Mouse (Mus musculus) CH12.LX (cell line): ENCODE measurements at regions not wholly inside any gene's neighbourhood (a gene's known extent, or its start where the extent isn't known, plus 50 kb on each side); places are given as distances from the start of the nearest gene placed in this dataset.

ENCODE experiments used
- DNase-seq: peaks from one replicate; pipeline ENCODE4 v3.0.0-alpha.2; 2013; ENCODE audit errors: extremely low read depth
- H3K27ac ChIP-seq: 2 replicates; pipeline ENCODE4 v1.5.1; 2012; ENCODE audit warnings: low read depth, mild to moderate bottlenecking, control low read depth, moderate library complexity; ENCODE audit not compliant: insufficient read depth
- H3K27me3 ChIP-seq: replicated peaks from 2 replicates; pipeline ENCODE3; 2012; ENCODE audit warnings: inconsistent platforms
- H3K36me3 ChIP-seq, 2 experiments: replicated peaks in 1 of 2; 2 replicates each; pipeline versions ENCODE3 to v1.6.1; 2012; ENCODE audit warnings: inconsistent platforms in 1 of 2, low read length in 1 of 2, mild to moderate bottlenecking in 1 of 2, mixed read lengths in 1 of 2, moderate library complexity in 1 of 2; ENCODE audit not compliant: control insufficient read depth in 1 of 2, insufficient read depth in 1 of 2
- H3K4me1 ChIP-seq, 2 experiments: 2 replicates each; pipeline ENCODE4 v1.6.1; 2012; ENCODE audit warnings: inconsistent platforms in 1 of 2, moderate library complexity in 1 of 2; ENCODE audit not compliant: insufficient read depth in 2 of 2, control insufficient read depth in 1 of 2
- H3K4me2 ChIP-seq: 2 replicates; pipeline ENCODE4 v1.6.1; 2012; ENCODE audit warnings: low read depth, mild to moderate bottlenecking, control low read depth; ENCODE audit not compliant: poor library complexity, insufficient read depth, severe bottlenecking
- H3K4me3 ChIP-seq, 3 experiments: fragments of 150-350 bp in 1 of 3; sonication (generic) in 1 of 3; replicated peaks in 1 of 3; 2 replicates each; pipeline versions ENCODE3 to v1.5.1; 2011 to 2012; ENCODE audit warnings: low read depth in 2 of 3, low read length in 2 of 3, mild to moderate bottlenecking in 2 of 3, moderate library complexity in 2 of 3, control low read depth in 1 of 3, improper control_type of control experiment in 1 of 3, inconsistent platforms in 1 of 3, mixed read lengths in 1 of 3; ENCODE audit not compliant: poor library complexity in 1 of 3
- H3K79me2 ChIP-seq: replicated peaks from 2 replicates; pipeline ENCODE4 v1.6.1; 2012; ENCODE audit warnings: mild to moderate bottlenecking, moderate library complexity; ENCODE audit not compliant: control insufficient read depth, poor library complexity, insufficient read depth, severe bottlenecking; ENCODE audit errors: extremely low read depth
- H3K9ac ChIP-seq: 2 replicates; pipeline ENCODE4 v1.6.1; 2012; ENCODE audit warnings: low read depth, mild to moderate bottlenecking, control low read depth, moderate library complexity; ENCODE audit not compliant: insufficient read depth
- H3K9me3 ChIP-seq: replicated peaks from 2 replicates; pipeline ENCODE3; 2012; ENCODE audit warnings: low read length, inconsistent platforms, mixed read lengths
- BHLHE40 ChIP-seq: IDR thresholded peaks from 2 replicates; pipeline ENCODE4 v1.6.1; 2011; ENCODE audit warnings: mild to moderate bottlenecking, low read depth, low read length, improper control_type of control experiment
- CHD1 ChIP-seq: IDR thresholded peaks from 2 replicates; pipeline ENCODE4 v1.6.1; 2012; ENCODE audit warnings: low read depth, low read length, improper control_type of control experiment, inconsistent platforms
- CHD2 ChIP-seq: IDR thresholded peaks from 2 replicates; pipeline ENCODE4 v1.6.1; 2011; ENCODE audit warnings: low read length, improper control_type of control experiment
- CTCF ChIP-seq, 2 experiments: IDR thresholded peaks in 1 of 2; conservative IDR thresholded peaks in 1 of 2; 2 replicates each; pipeline ENCODE4 v1.5.1; 2011 to 2012; ENCODE audit warnings: low read depth in 2 of 2, low read length in 2 of 2, improper control_type of control experiment in 1 of 2, inconsistent platforms in 1 of 2, mild to moderate bottlenecking in 1 of 2, moderate library complexity in 1 of 2
- E2F4 ChIP-seq: IDR thresholded peaks from 2 replicates; pipeline ENCODE4 v1.6.1; 2011; ENCODE audit warnings: low read depth, low read length, improper control_type of control experiment; ENCODE audit not compliant: insufficient replicate concordance
- EP300 ChIP-seq: IDR thresholded peaks from 2 replicates; pipeline ENCODE4 v1.6.1; 2011; ENCODE audit warnings: low read length, improper control_type of control experiment
- ETS1 ChIP-seq: conservative IDR thresholded peaks from 2 replicates; pipeline ENCODE4 v1.6.1; 2012; ENCODE audit warnings: low read depth, mild to moderate bottlenecking, inconsistent platforms, low read length, improper control_type of control experiment, moderate library complexity
- GABPA ChIP-seq: IDR thresholded peaks from 2 replicates; pipeline ENCODE4 v1.6.1; 2012; ENCODE audit warnings: low read depth, low read length, improper control_type of control experiment, inconsistent platforms; ENCODE audit not compliant: insufficient replicate concordance
- HCFC1 ChIP-seq: IDR thresholded peaks from 2 replicates; pipeline ENCODE4 v1.6.1; 2012; ENCODE audit warnings: low read depth, mild to moderate bottlenecking, inconsistent platforms, low read length, improper control_type of control experiment
- JUN ChIP-seq: IDR thresholded peaks from 2 replicates; pipeline ENCODE4 v1.6.1; 2011; ENCODE audit warnings: low read depth, mild to moderate bottlenecking, low read length, improper control_type of control experiment, moderate library complexity; ENCODE audit not compliant: insufficient read depth
- JUND ChIP-seq: conservative IDR thresholded peaks from 2 replicates; pipeline ENCODE4 v1.6.1; 2011; ENCODE audit warnings: low read depth, low read length, improper control_type of control experiment
- KAT2A ChIP-seq: IDR thresholded peaks from 2 replicates; pipeline ENCODE4 v1.6.1; 2012; ENCODE audit warnings: low read length, improper control_type of control experiment, inconsistent platforms; ENCODE audit not compliant: insufficient replicate concordance
- MAX ChIP-seq: IDR thresholded peaks from 2 replicates; pipeline ENCODE4 v1.6.1; 2011; ENCODE audit warnings: low read length, improper control_type of control experiment
- MAZ ChIP-seq: IDR thresholded peaks from 2 replicates; pipeline ENCODE4 v1.6.1; 2012; ENCODE audit warnings: low read depth, mild to moderate bottlenecking, inconsistent platforms, low read length, improper control_type of control experiment, moderate library complexity
- MEF2A ChIP-seq: IDR thresholded peaks from 2 replicates; pipeline ENCODE4 v1.6.1; 2014; ENCODE audit warnings: low read depth, mild to moderate bottlenecking, inconsistent platforms, low read length, improper control_type of control experiment, borderline replicate concordance
- MXI1 ChIP-seq: IDR thresholded peaks from 2 replicates; pipeline ENCODE4 v1.6.1; 2011; ENCODE audit warnings: mild to moderate bottlenecking, low read depth, low read length, improper control_type of control experiment
- MYC ChIP-seq: IDR thresholded peaks from 2 replicates; pipeline ENCODE4 v1.6.1; 2011; ENCODE audit warnings: low read depth, mild to moderate bottlenecking, improper control_type of control experiment, low read length
- NELFE ChIP-seq: IDR thresholded peaks from 2 replicates; pipeline ENCODE4 v1.6.1; 2011; ENCODE audit warnings: low read depth, low read length, improper control_type of control experiment
- PAX5 ChIP-seq: IDR thresholded peaks from 2 replicates; pipeline ENCODE4 v1.6.1; 2012; ENCODE audit warnings: low read length, inconsistent platforms, mixed read lengths
- POLR2AphosphoS2 ChIP-seq: IDR thresholded peaks from 2 replicates; pipeline ENCODE4 v1.6.1; 2011; ENCODE audit warnings: low read depth, low read length, improper control_type of control experiment
- RAD21 ChIP-seq: IDR thresholded peaks from 2 replicates; pipeline ENCODE4 v1.6.1; 2011; ENCODE audit warnings: low read depth, mild to moderate bottlenecking, low read length, improper control_type of control experiment, moderate library complexity
- RCOR1 ChIP-seq: conservative IDR thresholded peaks from 2 replicates; pipeline ENCODE4 v1.6.1; 2012; ENCODE audit warnings: low read depth, mild to moderate bottlenecking, inconsistent platforms, low read length, improper control_type of control experiment
- SIN3A ChIP-seq: IDR thresholded peaks from 2 replicates; pipeline ENCODE4 v1.6.1; 2012; ENCODE audit warnings: low read length, improper control_type of control experiment, inconsistent platforms
- SMC3 ChIP-seq: IDR thresholded peaks from 2 replicates; pipeline ENCODE4 v1.6.1; 2011; ENCODE audit warnings: low read depth, low read length, improper control_type of control experiment
- TBP ChIP-seq: conservative IDR thresholded peaks from 2 replicates; pipeline ENCODE4 v1.6.1; 2011; ENCODE audit warnings: low read depth, low read length, improper control_type of control experiment
- UBTF ChIP-seq: IDR thresholded peaks from 2 replicates; pipeline ENCODE4 v1.6.1; 2012; ENCODE audit warnings: low read depth, mild to moderate bottlenecking, inconsistent platforms, low read length, improper control_type of control experiment, moderate library complexity
- USF1 ChIP-seq: IDR thresholded peaks from 2 replicates; pipeline ENCODE4 v1.6.1; 2014; ENCODE audit warnings: low read depth, mild to moderate bottlenecking, inconsistent platforms, low read length, improper control_type of control experiment
- ZC3H11A ChIP-seq: IDR thresholded peaks from 2 replicates; pipeline ENCODE4 v1.6.1; 2012; ENCODE audit warnings: low read depth, mild to moderate bottlenecking, inconsistent platforms, low read length, improper control_type of control experiment
- ZMIZ1 ChIP-seq: IDR thresholded peaks from 2 replicates; pipeline ENCODE4 v1.6.1; 2012; ENCODE audit warnings: low read depth, mild to moderate bottlenecking, inconsistent platforms, low read length, improper control_type of control experiment
- ZNF384 ChIP-seq: IDR thresholded peaks from 2 replicates; pipeline ENCODE4 v1.6.1; 2012; ENCODE audit warnings: low read depth, low read length, improper control_type of control experiment, inconsistent platforms
- dilution Hi-C: fragments of 300-500 bp; cut with MboI; formaldehyde crosslinking; loops from 2 replicates; pipeline ENCODE4 v1.14.3; 2020; ENCODE audit warnings: low sequenced_read_pairs; ENCODE audit not compliant: extremely low pct_unique_long_range_greater_than_20kb, extremely low pct_ligation_motif_present
- in situ Hi-C: fragments of 300-500 bp; cut with MboI; formaldehyde crosslinking; loops from 3 replicates; pipeline ENCODE4 v1.14.3; 2019; ENCODE audit warnings: low sequenced_read_pairs, low pct_ligation_motif_present, low pct_unique_long_range_greater_than_20kb, mixed read lengths

DNA sequence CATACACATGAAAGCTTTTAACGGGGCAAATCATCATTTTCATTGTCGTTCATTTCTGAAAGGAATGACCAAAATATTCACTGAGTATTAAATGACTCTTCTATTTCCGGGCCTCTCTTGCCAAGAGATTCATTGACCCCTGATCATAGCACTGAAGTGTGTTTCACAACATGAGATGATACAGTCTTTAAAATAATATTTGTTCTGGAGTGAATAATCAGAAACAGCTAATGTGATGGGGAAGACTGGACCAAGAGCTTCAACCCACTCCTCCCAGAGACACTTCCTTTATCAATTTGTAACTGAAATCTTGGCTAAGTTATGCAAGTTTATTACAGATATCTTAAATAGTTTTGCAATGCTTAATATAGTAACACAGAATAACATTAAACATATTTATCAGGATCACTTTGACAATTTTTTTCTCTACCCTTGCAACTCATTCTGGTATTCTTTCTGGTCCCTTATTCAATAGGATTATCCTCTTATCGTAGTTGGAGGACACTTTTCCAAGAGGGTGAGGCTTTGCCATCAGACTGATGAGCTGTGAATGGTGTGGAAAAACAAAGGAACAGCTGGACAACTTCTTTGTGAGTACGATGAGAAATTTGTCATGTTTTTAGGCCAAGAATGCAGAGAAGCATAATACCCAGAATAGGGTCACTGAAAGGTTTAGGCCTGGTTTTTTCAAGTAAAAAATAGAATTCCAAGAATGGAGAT, 149.6 kb upstream of the Sema3d start:
- Histone ChIP-seq H3K36me3 (no peaks in the 10 kb centered on the region), H3K9me3 (peaks cover 8% of the 10 kb centered on the region), H3K27me3 (no peaks in the 10 kb centered on the region), H3K4me3 (no peak overlapping the region), H3K79me2 (no peaks in the 10 kb centered on the region), H3K9ac (no peak overlapping the region), H3K4me1 (no peaks in the 10 kb centered on the region), H3K27ac (no peak overlapping the region)
- DNase-seq, result no peak
- in situ Hi-C loops, result no loop called here
- TF ChIP-seq JUN (no peak), MYC (no peak), UBTF (no peak), BHLHE40 (no peak), POLR2AphosphoS2 (no peak), ZNF384 (no peak), SIN3A (no peak), JUND (no peak), E2F4 (no peak), MAX (no peak), NELFE (no peak), CHD2 (no peak), CHD1 (no peak), TBP (no peak), HCFC1 (no peak), ETS1 (no peak), KAT2A (no peak), RAD21 (no peak), MAZ (no peak)
- TF ChIP-seq, all 38 proteins: peak for 0
- no peak overlapping the region for H3K4me2 ChIP-seq
- dilution Hi-C loops, result no loop called here

DNA sequence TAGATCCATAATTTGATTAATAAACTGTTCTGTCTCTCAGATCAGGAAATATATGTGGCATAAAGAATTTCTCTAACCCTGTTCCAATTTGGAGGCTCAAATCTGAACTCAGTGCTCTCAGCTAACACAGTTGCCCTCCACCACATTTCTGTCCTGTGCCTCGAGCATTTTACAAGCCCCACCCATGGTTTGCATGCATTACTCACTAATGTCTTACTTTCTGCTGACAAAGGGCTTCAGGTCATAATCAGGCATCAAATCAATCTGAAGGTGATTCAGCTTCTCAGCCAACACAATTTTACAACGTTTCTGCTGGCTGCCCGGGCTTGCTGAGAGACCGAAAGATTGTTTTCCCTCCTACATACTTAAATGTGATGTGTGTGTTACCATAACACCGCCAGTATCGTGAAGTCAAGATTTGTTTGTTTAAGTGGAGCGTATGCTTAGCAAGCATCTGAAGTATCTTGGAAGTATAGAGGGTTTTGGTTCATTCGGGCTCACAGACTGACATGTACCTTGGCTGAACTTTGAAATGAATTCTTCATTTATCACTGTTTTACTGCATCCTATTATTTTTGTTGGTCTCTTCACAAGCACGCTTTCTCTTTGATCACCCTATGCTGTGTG, 139.9 kb upstream of the Sema3d start:
- Histone ChIP-seq H3K9me3 (peaks cover 24% of the 10 kb centered on the region), H3K4me3 (no peak overlapping the region), H3K79me2 (no peaks in the 10 kb centered on the region), H3K27me3 (no peaks in the 10 kb centered on the region), H3K27ac (no peak overlapping the region), H3K4me2 (no peak overlapping the region), H3K9ac (no peak overlapping the region), H3K36me3 (no peaks in the 10 kb centered on the region), H3K4me1 (no peaks in the 10 kb centered on the region)
- dilution Hi-C loops, result no loop called here
- TF ChIP-seq CTCF (conservative IDR thresholded peaks at IDR 0.05 in 1 of 2, IDR thresholded peaks at IDR 0.05 in 1 of 2; ENCODE audit: low read depth in 2 of 2, low read length in 2 of 2), result no peak
- no peak for TF ChIP-seq ETS1
- no peak for TF ChIP-seq BHLHE40
- TF ChIP-seq MXI1, result no peak
- no peak for TF ChIP-seq ZC3H11A
- TF ChIP-seq MEF2A, result no peak
- no peak for TF ChIP-seq PAX5
- no peak for TF ChIP-seq E2F4
- TF ChIP-seq MYC, result no peak
- TF ChIP-seq CHD2, result no peak
- TF ChIP-seq ZNF384, result no peak
- TF ChIP-seq TBP, result no peak
- no peak for TF ChIP-seq EP300
- no peak for TF ChIP-seq SMC3
- no peak for TF ChIP-seq ZMIZ1
- no peak for TF ChIP-seq UBTF
- TF ChIP-seq GABPA, result no peak
- TF ChIP-seq USF1, result no peak
- TF ChIP-seq RCOR1, result no peak
- in situ Hi-C loops, result no loop called here
- DNase-seq, result no peak
